Mouse (Mus musculus): ENCODE data around the gene Pomgnt2.
A peak's percentile ranks its signal among the peaks of the same experiment; 100 is the strongest.

Gene Pomgnt2

GRCm38 (mm10) chr9:121969841-121970381 is 27.0 kb downstream of the Pomgnt2 start:
- DNase-seq (ENCODE audit: low read depth), result no peak

- DNase-seq (ENCODE audit: low read depth), result no peak
Measured at GRCm38 (mm10) chr9:121968258-121968657, 28.7 kb downstream of the Pomgnt2 start.

- no peak for DNase-seq (ENCODE audit: low read depth)
Measured at GRCm38 (mm10) chr9:121964941-121965340, 32.0 kb downstream of the Pomgnt2 start.

GRCm38 (mm10) chr9:121959966-121960635 is 36.8 kb downstream of the Pomgnt2 start:
- no peak for DNase-seq (ENCODE audit: low read depth)

GRCm38 (mm10) chr9:121952596-121952995 is 44.3 kb downstream of the Pomgnt2 start:
- DNase-seq (ENCODE audit: low read depth), result no peak

GRCm38 (mm10) chr9:121951114-121951423 is 45.8 kb downstream of the Pomgnt2 start:
- DNase-seq (ENCODE audit: low read depth), result no peak

GRCm38 (mm10) chr9:121950418-121951113 is 46.3 kb downstream of the Pomgnt2 start, which contains the start of gene Fam198a:
Gene Fam198a, plus strand, starts transcription at chr9:121950988.
- no peak for DNase-seq (ENCODE audit: low read depth)

- DNase-seq (ENCODE audit: low read depth), result no peak
Measured at GRCm38 (mm10) chr9:121948431-121948830, 48.5 kb downstream of the Pomgnt2 start.

- DNase-seq (ENCODE audit: low read depth), result no peak
Measured at GRCm38 (mm10) chr9:121947784-121948183, 49.1 kb downstream of the Pomgnt2 start.

- DNase-seq (ENCODE audit: low read depth), result no peak
Measured at GRCm38 (mm10) chr9:121943628-121944027, 53.3 kb downstream of the Pomgnt2 start.

- no peak for DNase-seq (ENCODE audit: low read depth)
Measured at GRCm38 (mm10) chr9:121943005-121943404, 53.9 kb downstream of the Pomgnt2 start.

- DNase-seq (ENCODE audit: low read depth), result peak; percentile 27
Measured at GRCm38 (mm10) chr9:121937944-121938355, 59.0 kb downstream of the Pomgnt2 start.

GRCm38 (mm10) chr9:121937451-121937864 is 59.5 kb downstream of the Pomgnt2 start:
- peak; percentile 49 for DNase-seq (ENCODE audit: low read depth)

GRCm38 (mm10) chr9:121936952-121937351 is 60.0 kb downstream of the Pomgnt2 start:
- no peak for DNase-seq (ENCODE audit: low read depth)

- no peak for DNase-seq (ENCODE audit: low read depth)
Measured at GRCm38 (mm10) chr9:121934856-121935255, 62.1 kb downstream of the Pomgnt2 start.
